Mouse (Mus musculus) embryonic facial prominence, embryonic 14.5 days (tissue): ENCODE results near the gene Slc35f3. TPM values are rescaled to one million over a fixed set of nuclear protein-coding genes. Genes with fewer than 3 reads are reported as not detected.

ENCODE experiments used
- ATAC-seq: fragments of 200-750 bp; cut with Nextera tagmentation; 2 replicates; pipeline ENCODE4 v1.8.0; 2017; ENCODE audit warnings: low read depth, moderate number of reproducible peaks, moderate TSS enrichment
- DNase-seq: peaks from one replicate; pipeline ENCODE4 v3.0.0-alpha.2; 2015; ENCODE audit warnings: low spot score
- H3K27ac ChIP-seq: fragments of 300-500 bp; sonication (generic); replicated peaks from 2 replicates; pipeline ENCODE4 v1.5.1; 2014; ENCODE audit warnings: low read depth, mild to moderate bottlenecking, low read length, moderate library complexity
- H3K27me3 ChIP-seq: fragments of 300-500 bp; sonication (generic); replicated peaks from 2 replicates; pipeline ENCODE4 v1.6.1; 2014; ENCODE audit warnings: low read length; ENCODE audit not compliant: control insufficient read depth, insufficient read depth
- H3K36me3 ChIP-seq: fragments of 300-500 bp; sonication (generic); 2 replicates; pipeline ENCODE4 v1.6.1; 2014; ENCODE audit warnings: low read length, mixed read lengths; ENCODE audit not compliant: control insufficient read depth, insufficient read depth
- H3K4me1 ChIP-seq: fragments of 300-500 bp; sonication (generic); 2 replicates; pipeline ENCODE4 v1.6.1; 2014; ENCODE audit warnings: antibody characterized with exemption, low read length; ENCODE audit not compliant: control insufficient read depth, insufficient read depth
- H3K4me2 ChIP-seq: fragments of 300-500 bp; sonication (generic); 2 replicates; pipeline ENCODE4 v1.6.1; 2014; ENCODE audit warnings: low read depth, mild to moderate bottlenecking, low read length, moderate library complexity, mixed read lengths
- H3K4me3 ChIP-seq: fragments of 300-500 bp; sonication (generic); 2 replicates; pipeline ENCODE4 v1.5.1; 2014; ENCODE audit warnings: low read depth, mild to moderate bottlenecking, low read length
- H3K9ac ChIP-seq: fragments of 300-500 bp; sonication (generic); 2 replicates; pipeline ENCODE4 v1.6.1; 2014; ENCODE audit warnings: low read depth, mild to moderate bottlenecking, low read length, moderate library complexity, mixed read lengths
- H3K9me3 ChIP-seq: fragments of 300-500 bp; sonication (generic); 2 replicates; pipeline ENCODE4 v1.6.1; 2016; ENCODE audit warnings: low read length; ENCODE audit not compliant: control insufficient read depth
- WGBS: fragments of 180-500 bp; shearing (Covaris S2); extraction: QIAGEN DNeasy Blood & Tissue Kit; methylation state at CpG from one replicate; pipeline ENCODE4 v1.1.7; 2014; 5-methylcytosine and 5-hydroxymethylcytosine counted together
- polyA plus RNA-seq: library from polyadenylated mRNA; unstranded; fragments of >200 nt; fragmentation: Nextera tagmentation; extraction: Ambion mirVana; gene quantifications from 2 replicates; pipeline ENCODE4 v1.2.1, GENCODE M21; 2014

Gene Slc35f3
- polyA plus RNA-seq, 1 experiment from 2014 or later: 1.2 TPM

- DNase-seq (no peak), ATAC-seq (no peak)
- Histone ChIP-seq H3K4me3 (no peak overlapping the region), H3K27me3 (no peaks in the 10 kb centered on the region), H3K4me2 (no peak overlapping the region), H3K9me3 (no peaks in the 10 kb centered on the region), H3K27ac (no peak overlapping the region), H3K4me1 (no peaks in the 10 kb centered on the region), H3K9ac (no peak overlapping the region), H3K36me3 (peaks cover 84% of the 10 kb centered on the region)
- WGBS: 93% methylated on average over 5 of the region's 5 CpGs
Observed at GRCm38 (mm10) chr8:126429635-126430034, 131.3 kb downstream of the Slc35f3 start.

- WGBS: 79% methylated on average over 7 of the region's 7 CpGs
- Histone ChIP-seq H3K9ac (no peak overlapping the region), H3K27me3 (no peaks in the 10 kb centered on the region), H3K27ac (no peak overlapping the region), H3K4me1 (no peaks in the 10 kb centered on the region), H3K36me3 (peaks cover 78% of the 10 kb centered on the region), H3K9me3 (no peaks in the 10 kb centered on the region), H3K4me2 (no peak overlapping the region), H3K4me3 (no peak overlapping the region)
- no peak for ATAC-seq
- peak; percentile 8 for DNase-seq
Observed at GRCm38 (mm10) chr8:126433827-126434226, 135.5 kb downstream of the Slc35f3 start.

DNA sequence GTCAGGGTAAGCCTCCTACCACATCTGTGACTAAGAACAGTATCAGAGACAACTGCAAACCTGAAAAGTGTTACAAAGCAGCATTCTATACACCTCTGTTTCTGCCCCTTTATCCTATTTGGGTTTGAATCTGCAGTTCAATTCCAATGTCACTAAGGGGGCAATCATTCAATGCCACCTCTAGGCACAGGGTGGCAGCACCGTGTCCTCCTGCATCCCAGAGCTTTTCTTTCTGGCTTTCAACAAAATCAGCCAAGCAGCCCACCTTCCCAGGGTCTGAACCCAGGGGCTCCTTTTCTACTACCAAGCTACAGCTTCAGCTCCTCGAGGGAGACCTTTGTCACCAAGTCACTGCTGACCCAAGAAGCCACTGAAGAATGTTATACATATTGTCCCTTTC is 140.6 kb downstream of the Slc35f3 start:
- WGBS: 65% methylated on average over 2 of the region's 2 CpGs

More for the DNA sequence above, 140.6 kb downstream of the Slc35f3 start:
- ATAC-seq (no peak), DNase-seq (no peak)
- Histone ChIP-seq H3K4me3 (no peak overlapping the region), H3K27me3 (no peaks in the 10 kb centered on the region), H3K36me3 (peaks cover 59% of the 10 kb centered on the region), H3K4me1 (no peaks in the 10 kb centered on the region), H3K9me3 (no peaks in the 10 kb centered on the region), H3K9ac (no peak overlapping the region), H3K4me2 (no peak overlapping the region), H3K27ac (no peak overlapping the region)

Other genes with a start within 250 kb of the Slc35f3 start
- 45.5 and 49.5 TPM in 2 replicates for gene Coa6, start 124.0 kb downstream of the Slc35f3 start, polyA plus RNA-seq
- 3.2 and 3.5 TPM in 2 replicates for gene Tarbp1, start 176.5 kb downstream of the Slc35f3 start, polyA plus RNA-seq